Mouse (Mus musculus): ENCODE measurements around the gene 2510002D24Rik. TPM values are rescaled to one million over a fixed set of nuclear protein-coding genes. Genes with fewer than 3 reads are reported as not detected.

The 2510002D24Rik gene
- polyA plus RNA-seq, 1 experiment from 2014 or later = 18.3 TPM

DNA sequence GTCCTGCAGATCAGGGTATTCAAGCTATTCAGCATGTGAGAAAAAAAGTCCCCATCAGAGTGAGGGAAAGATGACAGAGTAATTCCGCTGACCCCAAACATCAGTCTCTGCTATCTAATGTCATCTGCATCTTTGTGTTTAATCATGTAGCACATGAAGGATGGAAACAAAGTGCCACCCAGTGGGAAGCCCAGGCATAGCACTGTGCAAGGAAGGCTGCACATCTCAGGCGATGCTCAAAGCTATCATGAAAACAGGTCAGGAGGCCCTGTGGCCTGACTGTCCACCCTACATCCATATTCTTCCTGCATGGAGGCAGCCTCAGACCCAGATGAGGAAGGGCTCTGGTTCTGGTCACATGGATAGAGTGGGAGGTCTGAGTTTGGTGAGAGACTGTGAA is 37.5 kb upstream of the 2510002D24Rik start:
- Histone ChIP-seq H3K4me2 (replicated peaks; ENCODE audit: low read depth) (no peak overlapping the region), H3K27me3 (replicated peaks; ENCODE audit: control insufficient read depth, insufficient read depth, low read length) (no peaks in the 10 kb centered on the region), H3K27ac (ENCODE audit: low read depth, low read length) (no peak overlapping the region), H3K4me1 (replicated peaks; ENCODE audit: control insufficient read depth, insufficient read depth, low read length) (no peaks in the 10 kb centered on the region), H3K9me3 (ENCODE audit: control insufficient read depth) (no peaks in the 10 kb centered on the region), H3K36me3 (ENCODE audit: control insufficient read depth, insufficient read depth) (peaks cover 24% of the 10 kb centered on the region), H3K9ac (ENCODE audit: low read depth, low read length) (no peak overlapping the region), H3K4me3 (ENCODE audit: low read depth, low read length) (no peak overlapping the region)
- TF ChIP-seq CTCF (IDR thresholded peaks at IDR 0.05; ENCODE audit: low read depth) = peak; percentile 84
- ATAC-seq = no peak
- WGBS = 73% methylated on average over 2 of the region's 2 CpGs

- 96% methylated on average over 2 of the region's 2 CpGs for WGBS
- Histone ChIP-seq H3K9ac (ENCODE audit: low read depth, low read length) (no peak overlapping the region), H3K4me2 (replicated peaks; ENCODE audit: low read depth) (no peak overlapping the region), H3K9me3 (ENCODE audit: control insufficient read depth) (no peaks in the 10 kb centered on the region), H3K4me1 (replicated peaks; ENCODE audit: control insufficient read depth, insufficient read depth, low read length) (0 out of 2 replicates have a peak, but pooled peaks cover 2% of the 10 kb centered on the region), H3K4me3 (ENCODE audit: low read depth, low read length) (no peak overlapping the region), H3K36me3 (ENCODE audit: control insufficient read depth, insufficient read depth) (peaks cover 30% of the 10 kb centered on the region), H3K27me3 (replicated peaks; ENCODE audit: control insufficient read depth, insufficient read depth, low read length) (no peaks in the 10 kb centered on the region), H3K27ac (ENCODE audit: low read depth, low read length) (no peak overlapping the region)
- ATAC-seq = no peak
- TF ChIP-seq CTCF (IDR thresholded peaks at IDR 0.05; ENCODE audit: low read depth) = no peak
Measured at GRCm38 (mm10) chr16:18805746-18806145, 30.6 kb upstream of the 2510002D24Rik start.

DNA sequence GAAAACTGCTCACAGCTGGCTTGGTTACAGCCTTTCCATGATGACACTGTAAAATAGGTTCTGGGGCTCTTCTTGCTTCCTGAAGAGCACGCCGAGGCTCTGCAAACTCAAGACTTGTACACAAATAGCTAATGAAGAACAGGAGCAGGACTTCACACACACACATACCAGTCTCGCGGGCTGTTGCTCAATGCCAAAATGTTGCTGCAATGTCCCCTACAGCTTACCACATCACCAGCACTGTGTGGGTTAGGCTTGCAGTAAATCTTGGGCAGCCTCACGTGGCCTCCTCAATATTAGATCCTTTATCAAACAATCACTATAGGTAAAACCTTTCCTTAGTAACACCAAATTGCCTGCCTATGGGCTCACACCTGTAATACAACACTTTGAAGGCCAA is 27.4 kb upstream of the 2510002D24Rik start:
- no peak overlapping the region for H3K4me2 ChIP-seq (replicated peaks; ENCODE audit: low read depth)
- no peaks in the 10 kb centered on the region for H3K9me3 ChIP-seq (ENCODE audit: control insufficient read depth)
- no peak overlapping the region for H3K27ac ChIP-seq (ENCODE audit: low read depth, low read length)
- H3K27me3 ChIP-seq (replicated peaks; ENCODE audit: control insufficient read depth, insufficient read depth, low read length) = no peaks in the 10 kb centered on the region
- H3K4me3 ChIP-seq (ENCODE audit: low read depth, low read length) = no peak overlapping the region
- H3K36me3 ChIP-seq (ENCODE audit: control insufficient read depth, insufficient read depth) = peaks cover 22% of the 10 kb centered on the region
- WGBS = 84% methylated on average over 5 of the region's 5 CpGs
- H3K4me1 ChIP-seq (replicated peaks; ENCODE audit: control insufficient read depth, insufficient read depth, low read length) = peaks cover 11% of the 10 kb centered on the region; the same call in 1 of the 2 replicates
- TF ChIP-seq CTCF (IDR thresholded peaks at IDR 0.05; ENCODE audit: low read depth) = no peak
- no peak for ATAC-seq
- no peak overlapping the region for H3K9ac ChIP-seq (ENCODE audit: low read depth, low read length)

DNA sequence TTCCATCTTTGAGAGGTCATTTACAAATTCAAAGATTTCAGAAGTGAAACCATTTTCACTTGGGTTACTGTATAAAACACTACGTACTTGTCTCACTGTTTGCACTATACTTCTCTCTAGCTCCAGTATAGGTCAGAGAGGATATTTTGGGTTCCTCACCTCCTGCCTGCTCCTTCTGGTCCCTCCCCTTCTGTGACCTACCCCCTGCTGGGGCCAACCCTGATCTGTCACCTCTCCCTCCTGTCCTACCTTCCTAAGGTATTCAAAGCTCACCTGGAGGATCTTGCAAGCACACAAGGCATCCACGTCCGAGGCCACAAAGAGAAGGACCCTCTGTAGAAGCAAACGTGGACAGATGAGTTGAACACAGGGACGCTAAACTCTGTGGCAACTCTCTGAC is 25.3 kb upstream of the 2510002D24Rik start:
- WGBS = 3% methylated on average over 5 of the region's 5 CpGs
- no peak for TF ChIP-seq CTCF (IDR thresholded peaks at IDR 0.05; ENCODE audit: low read depth)
- Histone ChIP-seq H3K27me3 (replicated peaks; ENCODE audit: control insufficient read depth, insufficient read depth, low read length) (no peaks in the 10 kb centered on the region), H3K9ac (ENCODE audit: low read depth, low read length) (peak overlapping the region; percentile 90; the same call in 1 of the 2 replicates), H3K9me3 (ENCODE audit: control insufficient read depth) (no peaks in the 10 kb centered on the region), H3K36me3 (ENCODE audit: control insufficient read depth, insufficient read depth) (peaks cover 19% of the 10 kb centered on the region), H3K4me3 (ENCODE audit: low read depth, low read length) (peak overlapping the region; percentile 89), H3K27ac (ENCODE audit: low read depth, low read length) (no peak overlapping the region), H3K4me1 (replicated peaks; ENCODE audit: control insufficient read depth, insufficient read depth, low read length) (peaks cover 11% of the 10 kb centered on the region; the same call in 1 of the 2 replicates), H3K4me2 (replicated peaks; ENCODE audit: low read depth) (peak overlapping the region; percentile 89)
- peak; percentile 12 for ATAC-seq

DNA sequence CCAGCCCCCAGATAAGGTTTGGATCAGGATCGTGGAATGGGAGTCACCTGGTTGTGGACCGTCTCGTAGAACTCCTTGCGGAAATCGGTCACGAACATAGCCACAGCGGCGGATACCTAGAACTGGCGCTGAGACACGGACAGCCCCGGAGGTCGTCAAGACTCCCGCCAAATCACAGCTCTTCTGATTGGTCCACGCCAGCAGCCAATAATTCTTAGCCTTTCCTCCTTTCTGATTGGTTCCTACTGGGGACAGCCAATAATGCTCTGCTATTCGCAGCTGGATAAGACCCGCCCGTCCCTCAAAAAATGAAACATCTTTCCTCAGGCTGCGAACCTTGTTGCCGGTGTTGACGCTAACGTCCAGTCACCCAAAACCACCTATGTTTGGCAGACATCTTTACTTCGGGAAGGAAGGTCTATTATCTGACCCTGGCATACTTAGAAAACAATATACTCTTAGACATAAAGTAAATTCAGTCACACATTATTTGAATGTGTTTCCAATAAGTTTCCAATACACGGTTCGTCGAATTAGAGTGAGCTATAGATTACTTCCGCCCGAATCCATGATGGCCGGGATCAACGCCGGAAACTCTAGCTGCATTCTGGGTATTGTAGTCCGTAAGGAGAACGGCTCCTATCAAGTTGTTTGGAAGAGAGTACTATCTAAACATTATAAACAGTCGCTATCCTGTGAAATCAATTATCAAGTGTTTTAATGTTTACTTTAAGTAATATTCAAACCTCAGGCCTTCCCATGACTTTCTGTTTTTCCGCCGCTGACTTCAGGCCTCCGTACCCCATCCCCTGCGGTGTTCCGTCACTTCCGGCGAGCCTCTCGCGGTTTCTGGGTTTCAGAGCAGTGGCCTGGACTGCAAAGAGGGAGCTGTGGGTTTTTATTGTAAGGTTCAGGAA is 24.7 kb upstream of the 2510002D24Rik start, which contains the start of the genes Ufd1 and Cdc45:
TSS of gene Ufd1 (plus strand) at position 312 of the 917 bp plus-strand sequence.
TSS of gene Cdc45 (minus strand) at position 520 of the 917 bp plus-strand sequence.
- Histone ChIP-seq H3K4me1 (replicated peaks; ENCODE audit: control insufficient read depth, insufficient read depth, low read length) (peaks cover 11% of the 10 kb centered on the region; the same call in 1 of the 2 replicates), H3K4me2 (replicated peaks; ENCODE audit: low read depth) (peak within 1 kb of the TSS; percentile 89), H3K9ac (ENCODE audit: low read depth, low read length) (peak within 1 kb of the TSS; percentile 90), H3K4me3 (ENCODE audit: low read depth, low read length) (peak within 1 kb of the TSS; percentile 89), H3K27ac (ENCODE audit: low read depth, low read length) (peak within 1 kb of the TSS; percentile 73), H3K27me3 (replicated peaks; ENCODE audit: control insufficient read depth, insufficient read depth, low read length) (no peaks in the 10 kb centered on the region), H3K9me3 (ENCODE audit: control insufficient read depth) (no peaks in the 10 kb centered on the region), H3K36me3 (ENCODE audit: control insufficient read depth, insufficient read depth) (peaks cover 20% of the 10 kb centered on the region)
- WGBS = under 1% methylated on average over 42 of the region's 42 CpGs
- ATAC-seq = peak; percentile 95
- TF ChIP-seq CTCF (IDR thresholded peaks at IDR 0.05; ENCODE audit: low read depth) = no peak

- Histone ChIP-seq H3K27me3 (replicated peaks; ENCODE audit: control insufficient read depth, insufficient read depth, low read length) (no peaks in the 10 kb centered on the region), H3K4me3 (ENCODE audit: low read depth, low read length) (peak overlapping the region; percentile 89), H3K36me3 (ENCODE audit: control insufficient read depth, insufficient read depth) (peaks cover 23% of the 10 kb centered on the region), H3K4me2 (replicated peaks; ENCODE audit: low read depth) (peak overlapping the region; percentile 89), H3K9ac (ENCODE audit: low read depth, low read length) (peak overlapping the region; percentile 90), H3K27ac (ENCODE audit: low read depth, low read length) (peak overlapping the region; percentile 73), H3K9me3 (ENCODE audit: control insufficient read depth) (no peaks in the 10 kb centered on the region), H3K4me1 (replicated peaks; ENCODE audit: control insufficient read depth, insufficient read depth, low read length) (peaks cover 11% of the 10 kb centered on the region; the same call in 1 of the 2 replicates)
- TF ChIP-seq CTCF (IDR thresholded peaks at IDR 0.05; ENCODE audit: low read depth) = no peak
- WGBS = under 1% methylated on average over 31 of the region's 31 CpGs
- peak; percentile 38 for ATAC-seq
Measured at GRCm38 (mm10) chr16:18812385-18812910, 23.9 kb upstream of the 2510002D24Rik start.

Data from intestine, postnatal 0 days (tissue).